Mouse (Mus musculus) R1 (cell line): Measurements from ENCODE around the gene Tspyl2.
"Not testable (repeated sequence)": the region's sequence is repeated elsewhere in the genome, so short reads cannot be mapped to it uniquely, and the experiment has no call there.

Experiments used
- DNase-seq: peaks from one replicate; pipeline ENCODE4 v3.0.0-alpha.2; 2018; ENCODE audit warnings: low read depth, low spot score

Gene Tspyl2

GRCm38 (mm10) chrX:152342358-152342901 lies at the start of gene Tspyl2:
Gene Tspyl2 (minus strand): TSS chrX:152342425.
- peak; percentile 98 for DNase-seq

- peak; percentile 52 for DNase-seq
Measured at GRCm38 (mm10) chrX:152368397-152369273, 26.4 kb upstream of the Tspyl2 start, which contains the start of gene Gpr173. Gene Gpr173 (minus strand): TSS chrX:152368704.

- DNase-seq = peak; percentile 7
Measured at GRCm38 (mm10) chrX:152368054-152368396, 25.8 kb upstream of the Tspyl2 start.

- DNase-seq = no peak
Measured at GRCm38 (mm10) chrX:152366418-152366817, 24.2 kb upstream of the Tspyl2 start.

- peak; percentile 63 for DNase-seq
Measured at GRCm38 (mm10) chrX:152352553-152353153, 10.4 kb upstream of the Tspyl2 start.

GRCm38 (mm10) chrX:152347041-152347440 lies 4.8 kb upstream of the Tspyl2 start:
- DNase-seq = no peak

GRCm38 (mm10) chrX:152346587-152346986 lies 4.4 kb upstream of the Tspyl2 start:
- no peak for DNase-seq

GRCm38 (mm10) chrX:152342903-152343302 lies 678 bp upstream of the Tspyl2 start:
- no peak for DNase-seq

GRCm38 (mm10) chrX:152341496-152341895 lies 729 bp downstream of the Tspyl2 start:
- DNase-seq = no peak

GRCm38 (mm10) chrX:152336546-152337332 lies 5.5 kb downstream of the Tspyl2 start:
- peak; percentile 97 for DNase-seq

- DNase-seq = not testable (repeated sequence)
Measured at GRCm38 (mm10) chrX:152336123-152336522, 6.1 kb downstream of the Tspyl2 start.

- not testable (repeated sequence) for DNase-seq
Measured at GRCm38 (mm10) chrX:152329400-152329799, 12.8 kb downstream of the Tspyl2 start.

GRCm38 (mm10) chrX:152327689-152328052 lies 14.6 kb downstream of the Tspyl2 start:
- no peak for DNase-seq

- DNase-seq = peak; percentile 93
Measured at GRCm38 (mm10) chrX:152326996-152327688, 15.1 kb downstream of the Tspyl2 start, which contains the start of gene Kantr. Gene Kantr (minus strand): TSS chrX:152327495.

GRCm38 (mm10) chrX:152323584-152323983 lies 18.6 kb downstream of the Tspyl2 start:
- DNase-seq = no peak

- no peak for DNase-seq
Measured at GRCm38 (mm10) chrX:152322776-152323175, 19.4 kb downstream of the Tspyl2 start.

GRCm38 (mm10) chrX:152320535-152320934 lies 21.7 kb downstream of the Tspyl2 start:
- DNase-seq = peak; percentile 52

- DNase-seq = peak; percentile 50
Measured at GRCm38 (mm10) chrX:152307942-152308341, 34.3 kb downstream of the Tspyl2 start.

GRCm38 (mm10) chrX:152307371-152307770 lies 34.9 kb downstream of the Tspyl2 start:
- no peak for DNase-seq

GRCm38 (mm10) chrX:152306224-152306623 lies 36.0 kb downstream of the Tspyl2 start:
- peak; percentile 74 for DNase-seq

- peak; percentile 89 for DNase-seq
Measured at GRCm38 (mm10) chrX:152287026-152287425, 55.2 kb downstream of the Tspyl2 start.
